Mouse (Mus musculus) liver, embryonic 15.5 days (tissue): Measurements from ENCODE around the gene Pcnx. TPM values are rescaled to one million over a fixed set of nuclear protein-coding genes. Genes with fewer than 3 reads are reported as not detected.
A peak's percentile ranks its signal among the peaks of the same experiment; 100 is the strongest.

Source experiments
- ATAC-seq: fragments of 200-750 bp; cut with Nextera tagmentation; 2 replicates; pipeline ENCODE4 v1.8.0; 2017; ENCODE audit warnings: moderate number of reproducible peaks, mild to moderate bottlenecking, moderate library complexity; ENCODE audit not compliant: insufficient read depth
- H3K27ac ChIP-seq: fragments of 300-500 bp; sonication (generic); replicated peaks from 2 replicates; pipeline ENCODE4 v1.5.1; 2015; ENCODE audit warnings: mild to moderate bottlenecking, inconsistent platforms
- H3K27me3 ChIP-seq: fragments of 300-500 bp; sonication (generic); 2 replicates; pipeline ENCODE4 v1.6.1; 2015; ENCODE audit warnings: mild to moderate bottlenecking, inconsistent platforms
- H3K36me3 ChIP-seq: fragments of 300-500 bp; sonication (generic); replicated peaks from 2 replicates; pipeline ENCODE4 v1.6.1; 2015; ENCODE audit warnings: moderate library complexity, mild to moderate bottlenecking, inconsistent platforms
- H3K4me1 ChIP-seq: fragments of 300-500 bp; sonication (generic); replicated peaks from 2 replicates; pipeline ENCODE4 v1.6.1; 2015; ENCODE audit warnings: inconsistent platforms
- H3K4me2 ChIP-seq: fragments of 300-500 bp; sonication (generic); 2 replicates; pipeline ENCODE4 v1.6.1; 2015; ENCODE audit warnings: moderate library complexity, mild to moderate bottlenecking, inconsistent platforms
- H3K4me3 ChIP-seq: fragments of 300-500 bp; sonication (generic); replicated peaks from 2 replicates; pipeline ENCODE4 v1.5.1; 2015; ENCODE audit warnings: mild to moderate bottlenecking, inconsistent platforms
- H3K9ac ChIP-seq: fragments of 300-500 bp; sonication (generic); 2 replicates; pipeline ENCODE4 v1.6.1; 2015; ENCODE audit warnings: moderate library complexity, mild to moderate bottlenecking, inconsistent platforms
- H3K9me3 ChIP-seq: fragments of 300-500 bp; sonication (generic); replicated peaks from 2 replicates; pipeline ENCODE4 v1.6.1; 2016; ENCODE audit warnings: inconsistent platforms
- WGBS: fragments of 180-500 bp; shearing (Covaris S2); methylation state at CpG from one replicate; pipeline ENCODE4 v1.1.7; 2015; ENCODE audit warnings: mixed read lengths; ENCODE audit not compliant: insufficient replicate concordance; 5-methylcytosine and 5-hydroxymethylcytosine counted together
- polyA plus RNA-seq: library from polyadenylated mRNA; unstranded; fragments of >200 nt; fragmentation: Nextera tagmentation; extraction: Ambion mirVana; gene quantifications from 2 replicates; pipeline ENCODE4 v1.2.1, GENCODE M21; 2015

Gene Pcnx
- polyA plus RNA-seq, 1 experiment from 2014 or later = 1.3 TPM

DNA sequence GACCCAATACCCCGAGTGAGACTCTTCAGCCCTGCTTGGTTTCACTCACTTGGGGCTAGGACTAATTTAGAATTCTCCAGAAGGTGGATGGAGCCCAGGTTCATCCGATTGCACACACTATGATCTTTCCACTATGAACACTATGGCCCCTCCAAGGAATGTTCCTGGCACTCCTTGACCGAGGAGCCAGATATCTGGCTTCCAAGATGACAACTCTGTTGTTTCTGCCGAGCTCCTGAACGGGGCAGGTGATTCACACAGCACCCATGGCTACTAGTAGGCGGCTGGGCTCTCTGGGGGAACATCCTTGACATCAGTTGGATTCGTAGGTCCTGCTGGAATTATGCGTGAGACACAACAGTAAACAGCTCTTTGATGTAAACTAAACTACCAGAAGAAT, 4.8 kb upstream of the Pcnx start:
- no peak overlapping the region for H3K4me2 ChIP-seq
- H3K4me1 ChIP-seq = peaks cover 5% of the 10 kb centered on the region; the same call in 1 of the 2 replicates
- no peaks in the 10 kb centered on the region for H3K36me3 ChIP-seq
- H3K4me3 ChIP-seq = no peak overlapping the region
- ATAC-seq = no peak
- no peaks in the 10 kb centered on the region for H3K9me3 ChIP-seq
- H3K27ac ChIP-seq = no peak overlapping the region
- 55% methylated on average over 8 of the region's 8 CpGs for WGBS
- peaks cover 34% of the 10 kb centered on the region for H3K27me3 ChIP-seq
- H3K9ac ChIP-seq = no peak overlapping the region

- ATAC-seq = no peak
- H3K9ac ChIP-seq = no peak overlapping the region
These were observed 3.1 kb upstream of the Pcnx start for GRCm38 (mm10) chr12:81856696-81857095.

DNA sequence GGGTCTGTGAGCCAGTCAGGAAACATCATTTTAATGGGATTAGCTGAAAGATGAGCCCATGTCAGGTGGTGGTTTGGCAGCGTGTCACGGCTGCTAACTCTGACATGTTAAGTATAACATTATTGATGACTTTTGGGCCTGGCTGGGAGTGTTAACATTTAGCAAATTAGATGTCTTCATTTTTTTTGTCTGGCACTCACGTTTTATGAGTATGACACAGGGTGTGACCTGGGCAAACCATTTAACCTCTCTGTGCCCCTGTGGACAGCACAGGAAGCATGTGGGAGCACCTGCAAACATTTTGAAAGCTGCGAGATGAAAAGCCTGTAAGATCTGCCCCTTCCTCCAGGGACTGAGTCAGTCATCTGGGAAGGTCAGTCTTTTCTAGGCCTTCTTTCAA, 2.6 kb upstream of the Pcnx start:
- WGBS = 46% methylated on average over 4 of the region's 4 CpGs

More at GRCm38 (mm10) chr12:81856696-81857095, 3.1 kb upstream of the Pcnx start:
- Histone ChIP-seq H3K9me3 (no peaks in the 10 kb centered on the region), H3K4me3 (no peak overlapping the region), H3K36me3 (no peaks in the 10 kb centered on the region), H3K4me2 (no peak overlapping the region), H3K27me3 (peaks cover 50% of the 10 kb centered on the region), H3K27ac (no peak overlapping the region), H3K4me1 (peaks cover 16% of the 10 kb centered on the region)
- 42% methylated on average over 4 of the region's 4 CpGs for WGBS

DNA sequence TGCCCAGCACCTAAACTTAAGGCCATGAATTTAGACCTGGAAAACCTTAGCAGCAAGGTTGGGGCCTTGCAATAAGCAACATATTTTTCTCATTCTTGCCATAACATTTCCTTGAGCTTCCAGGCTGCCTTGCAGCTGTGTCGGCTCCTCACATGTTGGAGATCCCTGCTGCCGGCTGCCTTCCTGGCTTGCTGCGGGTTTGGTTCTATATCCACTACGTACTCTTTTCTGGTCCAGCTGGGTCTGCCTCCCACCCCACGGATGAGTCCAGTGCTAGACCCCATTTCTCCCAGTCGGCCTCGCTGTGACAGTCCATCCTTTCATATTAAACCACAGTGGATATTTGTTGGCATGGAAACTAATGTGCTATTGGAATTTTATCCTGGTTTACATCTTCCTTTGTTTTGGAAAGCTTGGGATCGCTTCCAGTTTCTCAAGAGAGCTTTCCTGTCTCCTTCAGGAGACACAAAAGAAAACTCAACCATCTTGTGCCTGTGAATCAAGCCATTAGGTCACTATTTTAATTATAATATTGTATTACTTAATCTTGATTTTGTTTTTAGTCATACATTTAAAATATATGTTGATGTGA, 1.7 kb upstream of the Pcnx start:
- H3K4me3 ChIP-seq = no peak overlapping the region
- H3K27me3 ChIP-seq = peaks cover 62% of the 10 kb centered on the region
- no peak overlapping the region for H3K4me2 ChIP-seq
- no peak for ATAC-seq
- H3K9me3 ChIP-seq = no peaks in the 10 kb centered on the region
- 72% methylated on average over 8 of the region's 8 CpGs for WGBS
- no peak overlapping the region for H3K27ac ChIP-seq
- no peak overlapping the region for H3K9ac ChIP-seq
- H3K4me1 ChIP-seq = peaks cover 24% of the 10 kb centered on the region
- H3K36me3 ChIP-seq = no peaks in the 10 kb centered on the region

More for the DNA sequence above, 2.6 kb upstream of the Pcnx start:
- peaks cover 21% of the 10 kb centered on the region for H3K4me1 ChIP-seq
- ATAC-seq = no peak
- peaks cover 56% of the 10 kb centered on the region for H3K27me3 ChIP-seq
- H3K9ac ChIP-seq = no peak overlapping the region
- H3K4me3 ChIP-seq = no peak overlapping the region
- no peak overlapping the region for H3K4me2 ChIP-seq
- no peak overlapping the region for H3K27ac ChIP-seq
- H3K9me3 ChIP-seq = no peaks in the 10 kb centered on the region
- H3K36me3 ChIP-seq = no peaks in the 10 kb centered on the region

- Histone ChIP-seq H3K4me3 (peak overlapping the region; percentile 68), H3K4me2 (peak overlapping the region; percentile 86), H3K36me3 (no peaks in the 10 kb centered on the region), H3K27me3 (peaks cover 62% of the 10 kb centered on the region), H3K27ac (no peak overlapping the region), H3K4me1 (peaks cover 24% of the 10 kb centered on the region), H3K9ac (peak overlapping the region; percentile 58), H3K9me3 (no peaks in the 10 kb centered on the region)
- peak; percentile 22 for ATAC-seq
- under 1% methylated on average over 96 of the region's 107 CpGs for WGBS
These were observed 722 bp downstream of the Pcnx start for GRCm38 (mm10) chr12:81860308-81861181.

GRCm38 (mm10) chr12:81861199-81862085, 1.6 kb downstream of the Pcnx start:
- H3K9me3 ChIP-seq = no peaks in the 10 kb centered on the region
- ATAC-seq = no peak
- H3K27me3 ChIP-seq = peaks cover 60% of the 10 kb centered on the region
- 0 out of 2 replicates have a peak overlapping the region, but pooled peaks have one; percentile 58 for H3K9ac ChIP-seq
- peak overlapping the region; percentile 68 for H3K4me3 ChIP-seq
- H3K4me1 ChIP-seq = peaks cover 24% of the 10 kb centered on the region
- H3K4me2 ChIP-seq = peak overlapping the region; percentile 86
- no peaks in the 10 kb centered on the region for H3K36me3 ChIP-seq
- no peak overlapping the region for H3K27ac ChIP-seq
- 40% methylated on average over 18 of the region's 18 CpGs for WGBS

DNA sequence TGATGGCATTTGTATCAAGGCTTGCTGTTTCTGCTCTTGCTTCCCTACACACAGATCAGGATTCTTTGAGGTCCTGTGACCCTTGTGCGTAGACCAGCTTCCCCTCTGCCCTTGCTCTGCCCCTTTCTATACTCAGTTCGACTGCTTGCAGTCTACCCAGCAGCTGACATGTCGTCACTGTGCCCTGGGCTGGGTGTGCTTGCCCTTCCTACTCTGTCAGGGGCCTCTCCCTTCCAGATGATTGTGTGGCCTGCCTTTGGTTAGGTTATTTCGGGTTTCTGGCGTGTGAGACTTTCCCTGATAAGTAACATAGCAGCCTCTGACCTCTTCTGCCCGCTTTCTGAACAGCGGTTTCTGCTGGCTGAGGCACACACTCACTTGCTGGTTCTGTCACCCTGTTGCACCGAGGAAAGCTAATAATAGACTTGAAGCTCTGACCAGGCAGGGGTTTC, 2.6 kb downstream of the Pcnx start:
- Histone ChIP-seq H3K9me3 (no peaks in the 10 kb centered on the region), H3K4me1 (peaks cover 24% of the 10 kb centered on the region), H3K4me3 (no peak overlapping the region), H3K36me3 (no peaks in the 10 kb centered on the region), H3K4me2 (peak overlapping the region; percentile 19; the same call in 1 of the 2 replicates), H3K27ac (no peak overlapping the region), H3K27me3 (peaks cover 53% of the 10 kb centered on the region), H3K9ac (no peak overlapping the region)
- ATAC-seq = 0 out of 2 replicates have a peak, but pooled peaks have one; percentile 12
- 10% methylated on average over 8 of the region's 8 CpGs for WGBS

DNA sequence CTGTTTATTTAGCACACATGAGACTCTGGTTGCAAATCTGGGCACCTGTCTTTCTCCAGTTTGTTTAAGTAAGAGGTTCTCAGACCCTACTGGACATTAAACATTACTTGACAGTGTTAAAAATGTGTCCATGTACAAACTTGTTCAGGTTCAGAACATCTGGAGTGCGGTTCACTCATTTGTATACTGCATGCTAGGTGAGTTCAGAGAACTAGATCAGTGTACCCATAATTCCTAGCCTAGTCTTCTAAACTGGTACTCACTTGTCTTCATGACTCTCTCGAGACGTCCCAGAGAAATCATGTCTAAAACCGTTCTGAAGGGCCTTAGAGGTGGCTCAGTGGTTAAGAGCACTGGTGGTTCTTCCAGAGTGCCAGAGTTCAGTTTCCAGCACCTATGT, 4.1 kb downstream of the Pcnx start:
- Histone ChIP-seq H3K27me3 (peaks cover 39% of the 10 kb centered on the region), H3K27ac (no peak overlapping the region), H3K4me3 (no peak overlapping the region), H3K9ac (no peak overlapping the region), H3K36me3 (no peaks in the 10 kb centered on the region), H3K4me2 (no peak overlapping the region), H3K4me1 (peaks cover 24% of the 10 kb centered on the region), H3K9me3 (no peaks in the 10 kb centered on the region)
- no peak for ATAC-seq
- WGBS = 70% methylated on average over 4 of the region's 4 CpGs

GRCm38 (mm10) chr12:81865183-81865582, 5.4 kb downstream of the Pcnx start:
- Histone ChIP-seq H3K4me1 (peaks cover 18% of the 10 kb centered on the region), H3K9ac (no peak overlapping the region), H3K27me3 (peaks cover 26% of the 10 kb centered on the region), H3K4me2 (no peak overlapping the region), H3K4me3 (no peak overlapping the region), H3K27ac (no peak overlapping the region), H3K9me3 (no peaks in the 10 kb centered on the region), H3K36me3 (no peaks in the 10 kb centered on the region)
- WGBS = 67% methylated on average over 6 of the region's 6 CpGs
- no peak for ATAC-seq

DNA sequence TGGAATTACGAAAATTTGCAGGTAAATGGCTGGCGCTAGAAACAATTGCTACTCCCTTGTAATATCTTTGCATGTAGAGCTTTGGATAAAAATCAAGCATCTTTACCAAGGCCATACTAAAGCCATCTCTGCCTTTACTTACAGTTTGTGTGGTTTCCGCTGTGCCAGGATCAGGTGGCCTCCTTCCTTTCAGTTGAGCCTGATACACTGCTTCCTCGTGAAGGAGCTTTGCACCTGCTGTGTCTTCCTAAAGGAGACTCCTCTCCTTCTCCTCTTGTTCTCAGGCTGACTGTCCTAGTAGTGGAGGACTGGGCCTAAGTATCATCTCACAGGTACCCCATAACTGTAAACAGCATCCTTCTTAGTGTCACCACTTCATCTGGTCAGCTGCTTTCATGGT, 7.5 kb downstream of the Pcnx start:
- H3K27me3 ChIP-seq = peaks cover 5% of the 10 kb centered on the region
- ATAC-seq = no peak
- H3K36me3 ChIP-seq = no peaks in the 10 kb centered on the region
- peaks cover 2% of the 10 kb centered on the region for H3K4me1 ChIP-seq
- no peak overlapping the region for H3K27ac ChIP-seq
- no peak overlapping the region for H3K4me2 ChIP-seq
- H3K9me3 ChIP-seq = no peaks in the 10 kb centered on the region
- 58% methylated on average over 4 of the region's 4 CpGs for WGBS
- no peak overlapping the region for H3K4me3 ChIP-seq
- H3K9ac ChIP-seq = no peak overlapping the region
